Mouse (Mus musculus) forebrain, embryonic 10.5 days (tissue): ENCODE results near the gene Cd320. TPM values are rescaled to one million over a fixed set of nuclear protein-coding genes. Genes with fewer than 3 reads are reported as not detected.
A peak's percentile ranks its signal among the peaks of the same experiment; 100 is the strongest.
"Not testable (repeated sequence)": the region's sequence is repeated elsewhere in the genome, so short reads cannot be mapped to it uniquely, and the experiment has no call there.

Source experiments
- DNase-seq: peaks from one replicate; pipeline ENCODE4 v3.0.0-alpha.2; 2017; ENCODE audit warnings: low spot score; ENCODE audit errors: extremely low spot score
- H3K27ac ChIP-seq: fragments of 300-500 bp; sonication (generic); 2 replicates; pipeline ENCODE4 v1.5.1; 2016; ENCODE audit warnings: mild to moderate bottlenecking
- H3K27me3 ChIP-seq: fragments of 300-500 bp; sonication (generic); 2 replicates; pipeline ENCODE4 v1.6.1; 2016; ENCODE audit warnings: mild to moderate bottlenecking; ENCODE audit not compliant: poor library complexity, severe bottlenecking
- H3K36me3 ChIP-seq: fragments of 300-500 bp; sonication (generic); replicated peaks from 2 replicates; pipeline ENCODE4 v1.6.1; 2016; ENCODE audit warnings: mild to moderate bottlenecking, moderate library complexity
- H3K4me1 ChIP-seq: fragments of 300-500 bp; sonication (generic); 2 replicates; pipeline ENCODE4 v1.6.1; 2016
- H3K4me3 ChIP-seq: fragments of 300-500 bp; sonication (generic); 2 replicates; pipeline ENCODE4 v1.5.1; 2016; ENCODE audit warnings: mild to moderate bottlenecking, moderate library complexity
- H3K9me3 ChIP-seq: fragments of 300-500 bp; sonication (generic); 2 replicates; pipeline ENCODE4 v1.6.1; 2016; ENCODE audit warnings: mild to moderate bottlenecking, moderate library complexity
- WGBS: fragments of 180-500 bp; shearing (Covaris S2); methylation state at CpG from one replicate; pipeline ENCODE4 v1.1.7; 2016; 5-methylcytosine and 5-hydroxymethylcytosine counted together
- polyA plus RNA-seq: library from polyadenylated mRNA; unstranded; fragments of >200 nt; fragmentation: Nextera tagmentation; extraction: Ambion mirVana; gene quantifications from 2 replicates; pipeline ENCODE4 v1.2.1, GENCODE M21; 2016

Cd320 gene
- polyA plus RNA-seq, 1 experiment from 2014 or later = 89.0 TPM

- H3K4me3 ChIP-seq = peak overlapping the region; percentile 76
- no peak overlapping the region for H3K27ac ChIP-seq
- H3K36me3 ChIP-seq = peaks cover 45% of the 10 kb centered on the region
- DNase-seq = no peak
- H3K27me3 ChIP-seq = no peaks in the 10 kb centered on the region
- peaks cover 24% of the 10 kb centered on the region for H3K4me1 ChIP-seq
- 82% methylated on average over 1 of the region's 1 CpGs for WGBS
- no peaks in the 10 kb centered on the region for H3K9me3 ChIP-seq
Observed at GRCm38 (mm10) chr17:33844196-33844595, 1.3 kb downstream of the Cd320 start.

- Histone ChIP-seq H3K36me3 (peaks cover 51% of the 10 kb centered on the region), H3K27ac (no peak overlapping the region), H3K27me3 (no peaks in the 10 kb centered on the region), H3K4me3 (no peak overlapping the region), H3K4me1 (peaks cover 17% of the 10 kb centered on the region), H3K9me3 (no peaks in the 10 kb centered on the region)
- no peak for DNase-seq
- WGBS = 89% methylated on average over 8 of the region's 8 CpGs
Observed at GRCm38 (mm10) chr17:33848139-33848538, 5.2 kb downstream of the Cd320 start.

DNA sequence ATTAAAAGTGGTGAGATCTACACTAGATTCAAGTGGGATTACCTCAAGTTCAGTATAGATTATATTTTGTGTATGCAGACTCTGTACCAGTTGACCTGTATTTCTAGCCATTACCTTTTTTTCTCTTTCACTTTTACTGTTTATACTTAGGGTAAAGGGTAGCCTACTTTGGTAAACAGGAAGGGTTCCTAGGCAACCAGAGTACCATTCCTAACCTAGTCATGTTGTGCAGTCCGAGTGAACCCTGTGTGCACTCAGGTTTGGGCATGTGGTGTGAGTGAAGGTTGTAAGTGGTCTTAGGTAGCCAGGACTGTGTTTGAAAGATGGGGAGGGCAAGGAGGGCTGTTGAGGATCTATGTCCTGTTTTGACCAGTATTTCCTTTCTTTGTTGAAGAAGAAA, 8.4 kb downstream of the Cd320 start:
- no peaks in the 10 kb centered on the region for H3K27me3 ChIP-seq
- peaks cover 43% of the 10 kb centered on the region for H3K36me3 ChIP-seq
- H3K4me1 ChIP-seq = no peaks in the 10 kb centered on the region
- no peak for DNase-seq
- H3K4me3 ChIP-seq = no peak overlapping the region
- WGBS = 82% methylated on average over 1 of the region's 1 CpGs
- no peaks in the 10 kb centered on the region for H3K9me3 ChIP-seq
- no peak overlapping the region for H3K27ac ChIP-seq

DNA sequence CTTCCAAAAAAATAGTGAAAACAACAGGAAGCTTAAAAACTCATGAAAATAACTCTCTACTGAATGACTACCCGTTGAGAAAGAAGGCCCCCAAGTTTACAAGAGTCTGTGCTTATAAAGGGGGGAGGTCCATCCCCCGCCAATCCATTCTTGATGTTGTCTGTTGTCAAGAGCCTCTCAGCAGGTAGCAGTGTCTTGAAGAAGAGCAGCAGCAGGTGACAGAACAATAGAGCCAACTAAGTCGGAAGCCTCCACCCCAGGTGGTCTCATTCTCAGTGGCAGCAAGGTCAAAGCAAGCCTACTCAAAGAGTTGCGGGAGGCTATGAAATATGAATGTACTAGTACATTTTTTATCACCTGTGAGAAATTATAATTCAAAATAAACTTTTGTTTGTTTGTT, 14.9 kb downstream of the Cd320 start:
- Histone ChIP-seq H3K4me1 (no peaks in the 10 kb centered on the region), H3K27ac (no peak overlapping the region), H3K9me3 (peaks cover 10% of the 10 kb centered on the region; the same call in 1 of the 2 replicates), H3K27me3 (no peaks in the 10 kb centered on the region), H3K4me3 (no peak overlapping the region), H3K36me3 (no peaks in the 10 kb centered on the region; the same call in 1 of the 2 replicates)
- 74% methylated on average over 4 of the region's 4 CpGs for WGBS
- no peak for DNase-seq

GRCm38 (mm10) chr17:33865330-33866030, 22.6 kb downstream of the Cd320 start:
- Histone ChIP-seq H3K4me1 (peaks cover 10% of the 10 kb centered on the region), H3K9me3 (no peaks in the 10 kb centered on the region), H3K4me3 (no peak overlapping the region), H3K27me3 (no peaks in the 10 kb centered on the region), H3K27ac (0 out of 2 replicates have a peak overlapping the region, but pooled peaks have one; percentile 67), H3K36me3 (no peaks in the 10 kb centered on the region)
- WGBS = 42% methylated on average over 9 of the region's 9 CpGs
- peak; percentile 33 for DNase-seq

- WGBS = 88% methylated on average over 7 of the region's 12 CpGs
- H3K4me3 ChIP-seq, H3K9me3 ChIP-seq, H3K27ac ChIP-seq, H3K27me3 ChIP-seq, H3K4me1 ChIP-seq, DNase-seq: not testable (repeated sequence)
- H3K36me3 ChIP-seq = peaks cover 42% of the 10 kb centered on the region
Observed at GRCm38 (mm10) chr17:33873537-33873936, 30.6 kb downstream of the Cd320 start, which contains the start of gene Gm7029. Gene Gm7029 (plus strand): TSS chr17:33873837.

GRCm38 (mm10) chr17:33874411-33874810, 31.5 kb downstream of the Cd320 start:
- Histone ChIP-seq H3K27ac (no peak overlapping the region), H3K4me3 (no peak overlapping the region), H3K4me1 (no peaks in the 10 kb centered on the region), H3K27me3 (no peaks in the 10 kb centered on the region), H3K36me3 (peaks cover 50% of the 10 kb centered on the region), H3K9me3 (no peaks in the 10 kb centered on the region)
- 85% methylated on average over 11 of the region's 11 CpGs for WGBS
- DNase-seq = no peak

- WGBS = 81% methylated on average over 5 of the region's 5 CpGs
- not testable (repeated sequence) for DNase-seq, H3K4me1 ChIP-seq, H3K4me3 ChIP-seq, H3K27ac ChIP-seq, H3K9me3 ChIP-seq, H3K27me3 ChIP-seq
- peaks cover 63% of the 10 kb centered on the region for H3K36me3 ChIP-seq
Observed at GRCm38 (mm10) chr17:33875797-33876196, 32.9 kb downstream of the Cd320 start.

DNA sequence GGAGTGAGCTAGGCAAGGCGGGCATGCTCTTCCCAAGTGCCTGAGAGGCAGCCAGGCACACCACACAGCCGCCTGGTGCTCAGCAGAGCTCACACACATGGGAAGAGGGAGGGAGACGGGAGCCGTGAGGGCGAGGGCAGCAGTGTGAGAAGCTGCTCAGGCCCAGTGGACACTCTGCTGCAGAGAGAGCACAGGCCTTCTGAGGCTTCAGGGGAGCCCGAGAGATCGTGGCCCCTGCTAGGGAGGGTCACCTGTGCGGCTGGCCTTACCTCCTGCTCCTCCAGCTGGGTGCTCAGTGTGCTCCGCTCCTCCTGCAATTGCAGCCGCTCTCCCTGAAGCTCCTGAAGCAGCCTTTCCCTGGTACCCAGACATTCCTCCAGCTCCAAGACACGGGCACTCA, 41.4 kb downstream of the Cd320 start:
- peaks cover 77% of the 10 kb centered on the region for H3K36me3 ChIP-seq
- H3K9me3 ChIP-seq, H3K27ac ChIP-seq, DNase-seq, H3K4me3 ChIP-seq, H3K27me3 ChIP-seq: not testable (repeated sequence)
- peaks cover 19% of the 10 kb centered on the region for H3K4me1 ChIP-seq
- 90% methylated on average over 10 of the region's 11 CpGs for WGBS

DNA sequence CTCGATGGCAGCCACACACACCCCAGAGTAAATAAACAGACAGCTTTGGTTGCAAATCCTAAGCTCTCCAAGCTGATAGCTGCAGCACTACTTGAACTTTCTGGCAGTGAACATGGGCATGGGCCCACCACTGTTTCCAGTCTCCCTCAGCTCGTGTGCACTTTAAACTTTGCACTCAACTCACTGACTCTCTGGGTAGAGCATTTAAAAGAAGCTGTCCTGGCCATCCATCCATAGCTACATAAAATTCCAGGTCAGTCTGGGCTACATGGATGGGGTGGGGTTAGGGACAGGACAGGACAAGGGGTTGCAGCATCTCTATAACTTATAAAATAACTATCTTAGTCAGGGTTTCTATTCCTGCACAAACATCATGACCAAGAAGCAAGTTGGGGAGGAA, 44.9 kb downstream of the Cd320 start:
- Histone ChIP-seq H3K4me3 (peak overlapping the region; percentile 67; the same call in 1 of the 2 replicates), H3K4me1 (peaks cover 21% of the 10 kb centered on the region), H3K36me3 (peaks cover 43% of the 10 kb centered on the region)
- H3K27ac ChIP-seq, H3K27me3 ChIP-seq, DNase-seq, H3K9me3 ChIP-seq: not testable (repeated sequence)
- WGBS = 88% methylated on average over 2 of the region's 2 CpGs

DNA sequence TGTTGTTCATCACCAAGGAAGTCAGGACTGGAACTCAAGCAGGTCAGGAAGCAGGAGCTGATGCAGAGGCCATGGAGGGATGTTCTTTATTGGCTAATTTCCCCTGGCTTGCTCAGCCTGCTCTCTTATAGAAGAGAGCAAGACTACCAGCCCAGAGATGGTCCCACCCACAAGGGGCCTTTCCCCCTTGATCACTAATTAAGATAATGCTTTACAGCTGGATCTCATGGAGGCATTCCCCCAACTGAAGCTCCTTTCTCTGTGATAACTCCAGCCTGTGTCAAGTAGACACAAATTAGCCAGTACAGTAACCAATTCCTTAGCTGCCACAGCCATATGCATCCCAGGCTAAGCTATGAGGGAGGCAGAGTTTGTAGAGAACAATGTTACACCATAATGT, 45.3 kb downstream of the Cd320 start:
- not testable (repeated sequence) for H3K27ac ChIP-seq, H3K9me3 ChIP-seq, DNase-seq, H3K27me3 ChIP-seq
- Histone ChIP-seq H3K4me1 (peaks cover 21% of the 10 kb centered on the region), H3K4me3 (peak overlapping the region; percentile 67; the same call in 1 of the 2 replicates), H3K36me3 (peaks cover 39% of the 10 kb centered on the region)

DNA sequence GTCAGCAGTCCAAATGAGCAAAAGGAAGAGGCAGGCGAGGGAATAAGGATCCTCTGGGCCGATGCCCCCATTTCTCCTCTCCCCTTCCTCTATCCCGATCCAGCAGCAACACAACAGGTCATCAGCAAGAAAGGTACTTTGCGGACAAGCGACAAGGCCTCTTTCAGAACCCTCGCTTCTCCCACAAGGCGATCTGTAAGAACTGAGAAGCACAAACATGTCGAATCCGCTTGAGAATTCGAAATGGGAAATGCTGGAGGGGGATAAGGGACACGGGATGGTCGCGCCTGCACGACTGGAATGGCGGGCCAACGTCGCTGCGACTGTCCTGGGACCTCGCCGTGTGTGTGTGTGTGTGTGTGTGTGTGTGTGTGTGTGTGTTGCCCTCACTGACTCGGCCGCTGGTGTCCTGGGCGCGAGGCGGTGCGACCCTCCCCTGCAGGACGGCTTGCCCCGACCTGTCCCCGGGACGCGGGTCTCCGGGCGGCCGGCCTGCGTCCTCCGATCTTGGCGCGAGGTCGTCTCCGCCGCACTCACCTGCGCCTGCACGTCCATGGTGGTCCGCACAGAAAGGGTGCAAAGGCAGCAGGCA, 47.1 kb downstream of the Cd320 start:
- H3K27me3 ChIP-seq, H3K9me3 ChIP-seq: not testable (repeated sequence)
- Histone ChIP-seq H3K4me3 (peak overlapping the region; percentile 67), H3K36me3 (peaks cover 21% of the 10 kb centered on the region), H3K27ac (peak overlapping the region; percentile 93), H3K4me1 (peaks cover 21% of the 10 kb centered on the region)
- peak; percentile 23 for DNase-seq
- under 1% methylated on average over 44 of the region's 44 CpGs for WGBS

DNA sequence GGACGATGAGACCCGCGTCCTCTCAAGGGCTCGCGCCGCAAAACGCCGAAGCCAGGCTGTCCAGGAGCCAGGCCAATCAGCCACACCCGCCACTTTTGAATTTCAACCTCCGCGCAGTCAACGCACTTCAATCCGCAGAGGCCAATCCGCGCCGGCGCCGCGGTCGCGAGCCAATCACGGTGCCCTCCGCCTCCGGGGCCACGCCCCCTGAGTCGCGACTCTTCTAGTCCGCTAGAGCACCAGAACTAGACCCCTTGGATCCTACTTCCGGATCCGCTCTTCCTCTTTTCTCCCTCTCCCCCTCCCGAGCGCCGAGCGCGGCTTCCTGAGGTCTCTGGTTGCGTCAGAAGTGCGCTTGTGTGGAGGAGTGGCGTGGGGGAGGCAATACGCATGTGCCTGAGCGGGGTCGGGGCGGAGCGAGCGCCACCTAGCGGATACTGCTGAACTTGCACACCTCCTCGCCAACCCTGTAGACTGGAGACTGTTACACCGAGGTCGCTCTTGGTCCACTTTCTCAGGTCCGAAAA, 47.7 kb downstream of the Cd320 start, which contains the start of gene Kifc1:
Gene Kifc1 (minus strand): TSS at position 129 of the 527 bp plus-strand sequence.
- under 1% methylated on average over 49 of the region's 49 CpGs for WGBS

More for the DNA sequence above, 47.7 kb downstream of the Cd320 start, which contains the start of gene Kifc1:
- H3K4me1 ChIP-seq = peaks cover 21% of the 10 kb centered on the region
- H3K4me3 ChIP-seq = peak within 1 kb of the TSS; percentile 67
- peaks cover 15% of the 10 kb centered on the region for H3K36me3 ChIP-seq
- H3K27me3 ChIP-seq = no peaks in the 10 kb centered on the region
- no peaks in the 10 kb centered on the region for H3K9me3 ChIP-seq
- peak within 1 kb of the TSS; percentile 93 for H3K27ac ChIP-seq
- DNase-seq = peak; percentile 100
